Mouse (Mus musculus) cerebellum, postnatal 36 days (tissue): Measurements from ENCODE around the gene Ppp4r1.
A peak's percentile ranks its signal among the peaks of the same experiment; 100 is the strongest.

Experiments
- DNase-seq, 2 experiments: peaks; one replicate each; pipeline ENCODE4 v3.0.0; 2021 to 2022; ENCODE audit warnings: mixed read lengths in 2 of 2

The Ppp4r1 gene

DNA sequence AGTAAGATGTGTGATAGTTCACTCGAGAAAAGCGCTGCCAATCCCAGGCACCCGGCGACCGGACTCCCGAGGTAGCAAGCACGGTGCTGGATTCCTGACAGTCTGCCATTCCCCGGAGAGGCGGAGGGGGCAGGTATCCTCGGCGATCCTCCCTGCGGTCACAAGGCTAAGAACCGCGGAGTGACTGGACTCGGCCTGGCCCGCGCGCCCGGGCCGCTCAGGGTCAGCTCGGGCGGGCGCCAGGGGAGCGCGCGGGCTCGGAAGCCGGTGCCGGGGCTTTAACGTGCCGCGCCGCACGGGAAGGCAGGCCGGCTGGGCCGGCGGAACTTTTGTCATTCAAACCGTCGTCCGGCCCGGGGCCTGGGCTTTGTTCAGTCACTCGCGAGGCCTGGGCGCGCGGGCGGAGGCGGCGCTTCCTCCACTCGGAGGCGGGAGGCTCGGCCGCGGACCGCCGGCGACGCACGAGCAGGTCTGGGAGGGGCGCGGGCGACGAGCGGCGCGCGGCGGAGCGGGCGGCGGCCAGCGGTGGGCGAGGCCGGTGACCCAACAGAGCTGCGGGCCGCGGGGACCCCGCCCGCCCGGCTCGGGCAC lies at the start of gene Ppp4r1:
Gene Ppp4r1, plus strand, starts transcription at position 23 of the 591 bp plus-strand sequence.
- peak; percentile 83 to 85 for DNase-seq

DNA sequence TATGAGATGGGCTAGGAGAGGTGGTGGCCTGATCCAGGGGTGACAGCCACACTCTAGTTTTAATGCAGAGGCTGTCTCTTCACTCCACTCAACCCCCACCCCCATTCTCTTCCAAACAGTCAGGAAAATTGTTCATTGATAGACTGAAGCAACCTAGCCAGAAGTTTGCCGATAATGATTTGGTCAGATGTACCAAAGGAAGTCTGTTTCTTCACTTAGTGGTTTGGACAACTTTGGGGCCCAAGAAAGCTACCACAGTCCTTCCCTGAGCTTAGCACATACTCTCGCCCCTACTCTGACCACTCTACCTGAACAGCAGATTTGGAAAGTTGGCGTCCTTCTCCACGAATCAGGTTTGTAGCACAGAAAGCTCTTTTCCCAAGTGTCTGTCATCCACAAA lies 49.7 kb upstream of the Ppp4r1 start:
- DNase-seq = no peak

DNA sequence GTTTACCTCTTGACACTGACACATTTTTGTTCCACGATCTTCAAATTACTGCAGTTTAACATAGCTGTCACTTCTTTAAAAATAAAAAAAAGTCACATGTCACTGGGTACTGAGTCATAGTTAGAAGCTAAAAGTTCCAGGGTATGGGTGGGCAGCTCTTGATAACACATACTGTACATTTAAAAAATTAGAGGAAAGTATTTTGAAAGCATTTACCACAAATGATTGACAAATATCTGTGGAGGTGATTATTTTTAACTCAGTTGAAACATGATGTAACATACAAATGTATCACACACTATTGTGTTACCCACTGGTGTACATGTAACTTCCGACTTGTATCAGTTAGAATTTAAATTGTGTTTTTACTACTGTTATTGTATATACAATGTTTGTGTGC lies 47.3 kb upstream of the Ppp4r1 start:
- DNase-seq = no peak

DNA sequence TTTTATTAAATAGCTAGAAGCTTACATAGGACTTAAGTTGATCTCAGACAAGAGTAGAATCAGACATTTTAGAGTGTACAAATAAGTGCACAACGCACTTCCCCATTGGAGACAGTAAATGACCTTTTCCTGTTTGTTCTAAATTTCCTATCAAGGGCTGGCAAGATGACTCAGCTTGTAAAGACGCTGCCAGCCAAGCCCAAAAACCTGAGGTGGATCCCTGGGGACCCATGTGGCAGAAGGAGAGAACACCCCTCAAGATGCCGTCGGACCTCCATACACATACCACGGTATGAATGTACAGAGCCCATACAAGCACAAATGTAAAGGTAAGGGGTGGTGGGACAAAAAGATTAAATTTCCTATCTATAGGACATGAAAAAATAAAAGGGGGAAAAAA lies 45.2 kb upstream of the Ppp4r1 start:
- DNase-seq = no peak

DNA sequence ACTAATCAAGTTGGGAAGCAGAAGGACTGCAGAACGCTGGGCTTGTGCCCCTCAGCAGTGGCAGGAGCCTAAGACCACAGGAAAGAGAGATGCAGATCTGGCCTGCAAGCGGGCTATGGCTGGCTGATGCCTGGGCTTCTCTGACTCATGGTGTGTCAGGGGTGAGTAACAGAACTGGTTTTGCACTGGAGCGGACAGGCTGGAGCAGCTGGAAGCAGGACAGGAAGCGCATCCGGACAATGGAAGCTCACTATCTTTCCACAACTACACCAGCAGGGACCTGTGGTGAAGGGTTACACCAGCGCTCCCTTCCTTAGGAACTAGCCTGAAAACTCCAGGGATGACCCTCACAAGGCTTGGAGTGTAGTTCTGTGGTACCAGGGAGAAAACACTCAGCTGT lies 44.8 kb upstream of the Ppp4r1 start:
- DNase-seq = no peak

DNA sequence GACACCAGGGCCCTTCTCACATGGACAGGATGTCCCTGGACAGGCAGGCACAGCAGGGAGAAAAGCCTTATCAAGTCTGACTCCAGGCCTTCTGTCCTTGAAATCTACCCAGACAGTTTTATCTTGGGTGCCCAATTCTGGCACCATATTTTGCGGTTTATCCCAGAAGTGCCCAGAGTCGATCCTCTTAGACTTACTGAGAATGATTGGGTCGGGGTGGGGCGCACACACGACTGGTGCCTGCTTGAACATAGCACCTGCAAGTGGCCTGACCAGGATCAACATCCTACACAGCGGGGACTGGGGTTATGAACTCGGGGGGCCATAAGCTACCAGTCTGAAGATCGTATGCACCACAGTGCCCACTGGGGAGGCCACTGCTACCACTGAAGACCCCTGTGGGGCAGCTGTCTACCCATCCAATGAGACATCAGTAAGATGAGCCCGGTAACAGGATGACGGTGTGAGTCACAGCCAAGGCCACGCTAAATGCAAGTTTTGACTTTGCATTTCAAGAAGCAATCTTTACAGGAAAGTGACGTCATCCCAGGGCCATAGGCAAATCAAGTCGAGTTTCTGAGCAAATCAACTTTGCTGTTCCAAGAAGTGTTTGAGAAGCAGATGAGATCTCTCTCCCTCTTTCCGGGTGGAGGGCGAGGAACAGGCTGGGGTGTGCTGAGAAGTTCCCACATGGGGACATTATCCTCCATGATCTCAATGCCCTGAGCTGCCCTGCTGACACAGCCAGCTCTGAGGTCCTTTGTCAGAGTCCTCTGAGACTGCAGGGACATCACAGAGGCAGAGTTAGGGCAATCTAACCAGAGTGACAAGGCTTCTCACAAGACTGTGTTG lies 42.3 kb upstream of the Ppp4r1 start:
- DNase-seq = no peak

DNA sequence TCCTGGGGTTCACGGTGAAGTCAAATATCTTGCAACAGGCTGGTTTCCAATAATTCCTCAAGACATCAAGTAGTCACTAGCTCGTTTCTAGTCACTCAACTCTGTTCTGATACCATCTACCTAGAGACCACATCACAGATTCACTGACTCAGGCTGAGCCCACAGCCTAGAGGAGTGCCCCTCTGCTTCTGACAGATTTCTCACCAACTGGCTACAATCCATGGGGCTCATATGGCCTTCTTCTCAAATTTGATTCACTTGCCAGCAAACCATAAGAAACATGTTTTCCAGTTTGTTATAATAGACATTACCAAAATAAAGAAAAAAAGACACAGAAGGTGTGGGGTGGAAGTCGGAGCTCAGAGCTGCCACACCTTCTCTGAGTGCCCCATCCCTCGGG lies 40.8 kb upstream of the Ppp4r1 start:
- no peak for DNase-seq

DNA sequence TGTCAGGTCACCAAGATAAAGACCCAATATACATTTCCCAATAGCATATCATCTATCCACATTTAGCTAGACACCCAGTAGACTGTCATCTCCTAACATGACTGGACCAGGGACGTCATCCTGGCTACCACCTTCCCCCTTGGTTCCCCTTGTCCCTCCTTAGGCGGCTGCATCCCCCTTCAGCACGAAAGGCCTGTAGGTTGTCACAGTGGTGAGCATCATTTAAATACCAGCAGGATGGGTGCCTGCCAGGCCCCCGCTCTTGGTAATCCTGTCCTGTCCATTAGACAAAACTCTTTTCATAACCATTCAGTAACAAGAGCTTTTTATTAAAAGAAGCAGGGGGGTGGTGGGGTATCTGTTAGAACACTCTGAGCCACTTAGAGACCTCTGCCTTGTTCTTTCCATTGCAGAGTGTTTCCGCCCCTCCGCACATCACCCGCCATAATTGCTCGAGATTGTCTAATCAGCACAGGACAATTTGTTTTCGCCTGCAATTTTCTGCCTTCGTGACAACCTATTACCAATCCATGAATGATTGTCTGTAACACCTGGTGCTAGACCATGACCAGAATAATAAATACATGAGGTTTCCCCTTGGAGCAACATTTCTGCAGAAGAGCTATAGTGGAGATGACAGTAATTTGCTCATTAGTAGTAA lies 40.0 kb upstream of the Ppp4r1 start:
- DNase-seq = no peak

DNA sequence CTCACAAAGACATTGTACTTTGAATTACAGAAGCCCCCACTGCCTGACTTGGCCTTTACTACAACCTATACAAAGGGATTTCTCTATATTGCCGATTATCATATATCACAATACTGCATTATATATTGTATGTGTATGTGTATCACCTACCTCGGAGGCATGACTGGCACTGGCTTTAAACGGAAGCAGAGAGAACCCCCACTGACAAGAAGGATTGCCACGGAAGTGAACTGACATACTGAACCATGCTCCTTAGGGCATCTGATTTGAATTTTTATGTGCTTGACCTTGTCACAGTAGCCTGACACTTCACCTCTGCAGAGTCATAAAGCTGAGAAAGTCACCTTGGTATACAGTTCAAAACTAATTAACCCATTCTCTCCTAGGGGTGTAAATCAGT lies 39.4 kb upstream of the Ppp4r1 start:
- no peak for DNase-seq

DNA sequence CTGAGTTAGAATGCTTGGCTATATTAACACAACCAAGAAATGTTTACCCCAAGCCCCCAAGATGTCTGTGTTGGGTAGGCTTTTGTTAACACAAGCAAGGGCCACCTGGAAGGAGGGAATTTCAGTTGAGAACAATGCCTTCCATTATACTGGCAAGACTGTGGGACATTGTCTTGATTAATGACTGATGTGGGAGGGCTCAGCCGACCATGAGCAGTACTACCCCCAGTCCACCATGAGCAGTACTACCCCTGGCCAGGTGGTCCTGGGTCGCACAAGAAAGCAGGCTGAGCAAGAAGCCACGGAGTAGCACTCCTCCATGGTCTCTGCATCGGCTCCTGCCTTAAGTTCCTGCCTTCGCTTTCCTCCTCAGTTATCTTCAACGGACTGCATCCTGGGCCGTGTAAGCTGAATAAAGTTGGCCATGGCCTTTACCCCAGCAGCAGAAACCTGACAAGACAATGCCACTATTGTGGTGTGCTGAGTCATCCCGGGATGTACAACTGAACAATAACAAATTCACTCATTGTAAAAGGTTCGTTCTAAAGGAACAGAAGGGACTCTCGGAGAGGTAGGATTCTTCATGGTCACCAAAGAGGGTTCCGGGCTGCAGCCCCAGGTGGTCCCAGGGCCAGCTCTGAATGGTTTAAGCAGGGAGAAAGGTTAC lies 38.6 kb upstream of the Ppp4r1 start:
- no peak for DNase-seq

DNA sequence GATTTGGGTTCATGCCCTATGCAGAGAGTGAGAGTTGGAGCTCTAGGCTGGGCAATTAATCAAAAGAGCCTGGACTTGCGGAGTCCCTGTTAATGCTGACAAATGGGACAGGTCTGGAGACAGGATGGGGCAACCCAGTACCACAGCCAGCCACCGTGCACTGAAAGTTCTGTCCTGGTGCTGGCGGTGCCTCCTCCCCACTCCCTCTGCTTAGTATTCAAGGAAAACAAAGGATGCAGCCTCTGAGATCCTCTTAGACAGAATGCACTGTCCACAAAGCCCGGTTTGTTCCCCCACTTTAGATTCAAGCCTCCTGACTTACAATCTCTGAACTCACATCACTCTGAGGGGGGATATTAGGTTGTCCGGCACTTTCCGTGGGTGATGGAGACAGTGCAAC lies 36.1 kb upstream of the Ppp4r1 start:
- DNase-seq = no peak

DNA sequence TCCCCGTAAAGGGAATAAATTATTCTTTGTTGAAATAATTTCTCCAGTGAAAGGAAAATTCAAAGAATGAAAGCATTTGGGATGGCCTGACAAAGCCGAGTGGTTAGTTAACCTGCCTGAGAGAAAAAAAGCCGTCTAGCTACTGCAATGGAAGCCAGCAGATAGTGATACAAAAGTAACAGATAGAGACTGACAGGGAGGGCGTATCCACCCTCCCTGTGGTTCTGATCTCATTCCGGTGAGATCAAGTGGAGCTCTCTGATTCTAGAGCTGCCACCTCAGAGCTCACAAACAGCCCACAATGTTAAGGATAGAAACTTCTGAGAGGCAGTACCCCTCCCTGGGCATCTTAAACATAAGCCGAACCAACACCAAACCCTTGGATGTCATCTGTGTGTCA lies 33.4 kb upstream of the Ppp4r1 start:
- no peak for DNase-seq

DNA sequence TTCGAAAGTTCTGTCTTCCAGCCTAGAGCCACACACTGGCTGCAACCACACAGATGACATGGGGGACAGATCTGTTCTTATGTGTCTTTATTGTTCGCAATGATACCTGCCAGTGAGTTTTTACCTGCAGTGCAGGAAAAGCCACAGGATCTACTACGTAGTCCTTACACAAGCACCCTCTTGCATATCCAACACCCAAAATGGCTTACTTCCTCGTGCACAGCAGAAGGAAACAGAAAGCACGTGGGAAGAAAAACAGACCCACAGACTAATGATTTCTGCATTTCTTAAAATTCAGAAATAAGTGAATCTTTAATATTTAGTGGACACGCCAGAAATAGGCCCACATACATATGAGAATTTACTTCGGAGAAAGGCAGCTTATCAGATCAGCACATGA lies 32.6 kb upstream of the Ppp4r1 start:
- no peak for DNase-seq

DNA sequence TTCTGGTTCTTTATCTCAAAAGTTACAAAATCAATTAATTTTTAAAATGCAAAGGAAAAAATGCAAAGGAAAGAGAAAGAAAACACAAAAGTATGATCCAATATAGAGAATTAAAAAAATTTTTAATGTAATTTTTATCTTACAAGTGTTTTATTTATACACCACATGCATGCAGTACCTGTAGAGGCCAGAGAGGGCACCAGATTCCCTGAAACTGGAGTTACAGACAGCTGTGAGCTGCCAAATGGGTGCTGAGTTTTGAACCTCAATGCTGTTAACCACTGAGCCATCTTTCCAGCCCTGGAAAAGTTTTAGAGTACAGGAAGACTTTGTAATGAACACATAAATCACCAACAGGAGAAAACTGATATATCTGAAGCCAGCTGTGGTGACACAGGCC lies 32.1 kb upstream of the Ppp4r1 start:
- DNase-seq = no peak

DNA sequence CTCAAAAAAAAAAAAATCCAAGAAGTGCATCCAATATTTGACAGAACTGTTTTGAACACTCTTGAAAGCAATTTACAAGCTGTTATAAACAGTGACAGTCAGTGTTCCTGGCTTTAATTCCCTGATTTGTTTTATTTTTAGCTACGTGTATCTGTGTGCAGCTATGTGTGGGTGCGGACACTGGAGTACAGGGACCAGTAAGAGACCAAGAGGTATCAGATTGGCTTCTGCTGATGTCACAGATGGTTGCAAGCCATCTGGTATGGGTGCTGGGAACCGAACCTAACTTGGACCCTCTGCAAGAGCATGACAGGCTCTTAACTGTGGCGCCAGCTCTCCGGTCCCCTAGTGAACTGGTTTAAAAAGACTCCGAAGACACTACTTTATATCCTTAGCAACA lies 29.2 kb upstream of the Ppp4r1 start:
- DNase-seq = no peak

DNA sequence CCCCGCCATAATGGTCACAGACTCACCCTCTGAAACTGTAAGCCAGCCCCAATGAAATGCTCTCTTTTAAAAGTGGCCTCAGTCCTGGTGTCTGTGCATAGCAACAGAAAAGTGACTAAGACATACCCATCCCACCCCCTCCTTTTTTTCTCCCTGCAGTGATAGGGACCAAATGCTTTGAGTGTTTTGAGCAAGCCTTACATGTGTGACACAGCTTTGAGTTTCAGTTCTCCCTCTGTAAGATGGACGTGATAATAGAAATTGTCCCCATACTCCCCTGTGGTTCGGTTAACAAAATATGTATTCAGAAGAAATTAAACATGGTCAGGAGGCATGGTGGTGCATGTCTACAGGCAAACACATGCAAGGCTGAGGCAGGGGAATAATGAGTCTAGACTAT lies 26.5 kb upstream of the Ppp4r1 start:
- DNase-seq = no peak

DNA sequence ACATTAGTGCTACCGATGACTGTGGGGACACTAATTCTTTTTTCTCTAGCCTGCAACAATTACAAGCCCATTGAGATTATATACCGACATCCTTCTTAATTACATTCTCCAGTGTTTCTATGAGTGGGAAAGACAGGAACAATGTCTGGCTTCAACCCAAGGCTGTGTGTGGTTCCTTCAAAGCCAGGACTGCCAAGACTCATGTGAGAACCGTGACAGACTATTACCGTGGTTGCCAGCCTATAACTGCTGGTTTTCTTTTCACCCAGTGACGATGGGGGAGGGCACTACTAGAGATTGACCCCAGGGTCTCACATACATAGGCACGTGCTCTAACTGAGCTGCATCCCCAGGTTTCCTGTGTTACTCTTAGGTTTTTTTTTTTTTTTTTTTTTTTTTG lies 25.2 kb upstream of the Ppp4r1 start:
- no peak for DNase-seq

DNA sequence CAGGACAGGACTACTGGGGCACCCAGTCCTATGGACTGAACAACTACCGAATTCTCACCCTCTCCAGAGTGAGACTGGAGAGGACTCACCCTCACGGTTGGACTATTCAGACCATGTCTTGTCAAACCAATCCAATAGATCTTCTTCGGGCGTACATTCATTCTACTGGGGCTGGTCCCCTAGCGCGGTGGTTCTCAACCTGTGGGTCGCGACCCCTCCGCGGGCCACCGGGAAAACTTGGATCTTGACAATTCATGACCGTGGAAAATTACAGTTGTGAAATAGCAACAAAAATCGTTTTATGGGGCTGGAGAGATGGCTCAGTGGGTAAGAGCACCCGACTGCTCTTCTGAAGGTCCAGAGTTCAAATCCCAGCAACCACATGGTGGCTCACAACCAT lies 19.2 kb upstream of the Ppp4r1 start:
- DNase-seq = no peak

DNA sequence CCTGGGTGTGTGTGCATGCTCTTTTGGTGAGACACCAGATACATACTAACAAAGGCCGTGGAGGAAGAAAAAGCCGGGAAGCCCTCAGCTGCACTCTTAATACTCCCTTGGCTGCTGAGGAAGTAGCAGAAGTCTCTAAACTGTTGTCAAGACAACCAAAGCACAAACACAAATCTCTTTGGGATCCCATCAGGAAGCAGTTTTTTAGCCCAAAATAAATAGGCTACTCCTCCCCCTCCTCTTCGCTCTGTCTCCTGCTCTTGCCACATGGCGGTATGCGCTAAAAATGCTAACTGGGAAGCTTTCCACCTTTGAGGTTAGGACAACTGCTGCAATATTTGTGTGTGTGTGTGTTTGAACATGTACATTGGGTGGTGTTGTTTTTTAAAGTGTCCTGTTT lies 13.9 kb upstream of the Ppp4r1 start:
- DNase-seq = no peak

DNA sequence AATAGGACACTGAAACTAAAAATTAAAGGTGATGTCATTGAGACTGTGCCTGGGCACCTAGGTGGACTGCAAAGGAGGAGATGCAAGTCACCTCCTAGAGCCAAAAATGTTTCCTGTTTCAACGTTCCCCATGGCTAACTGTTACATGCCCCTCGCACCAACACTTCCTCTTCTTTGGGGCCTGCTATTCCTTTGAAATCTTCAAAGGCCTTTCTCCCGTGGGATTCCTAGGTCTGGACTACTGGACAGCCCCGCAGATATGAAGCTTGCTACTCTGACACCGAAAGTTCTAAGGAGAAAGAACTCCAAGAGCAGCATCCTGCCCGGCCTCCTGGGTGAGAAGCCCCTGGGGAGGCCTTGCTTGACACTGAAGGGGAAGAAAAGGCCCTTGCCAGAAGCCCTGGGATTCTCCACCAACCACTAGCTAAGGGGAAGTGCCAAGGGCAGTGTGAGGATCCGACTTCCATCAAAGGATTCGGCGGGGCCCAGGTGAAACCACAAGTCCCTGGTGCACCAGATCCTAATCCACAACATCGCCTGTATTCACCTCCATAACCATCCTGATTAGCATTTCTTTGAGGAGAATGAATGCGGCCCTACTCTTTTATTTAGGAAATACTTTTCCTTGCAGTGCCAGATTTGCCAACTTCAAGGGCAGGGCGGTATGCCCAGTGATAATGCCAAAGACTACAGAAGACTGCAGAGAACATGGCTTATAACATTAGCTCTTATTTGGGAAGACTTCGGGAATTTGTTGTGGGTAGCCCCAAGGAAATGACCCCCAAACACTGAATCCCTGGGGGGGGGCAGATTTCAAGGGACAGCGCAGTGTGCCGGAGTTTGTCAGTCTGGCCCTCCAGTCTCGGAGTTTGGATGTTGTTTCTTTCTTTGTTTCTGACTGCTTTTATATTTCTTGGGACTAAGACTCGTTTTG lies 11.1 kb upstream of the Ppp4r1 start:
- DNase-seq = no peak

DNA sequence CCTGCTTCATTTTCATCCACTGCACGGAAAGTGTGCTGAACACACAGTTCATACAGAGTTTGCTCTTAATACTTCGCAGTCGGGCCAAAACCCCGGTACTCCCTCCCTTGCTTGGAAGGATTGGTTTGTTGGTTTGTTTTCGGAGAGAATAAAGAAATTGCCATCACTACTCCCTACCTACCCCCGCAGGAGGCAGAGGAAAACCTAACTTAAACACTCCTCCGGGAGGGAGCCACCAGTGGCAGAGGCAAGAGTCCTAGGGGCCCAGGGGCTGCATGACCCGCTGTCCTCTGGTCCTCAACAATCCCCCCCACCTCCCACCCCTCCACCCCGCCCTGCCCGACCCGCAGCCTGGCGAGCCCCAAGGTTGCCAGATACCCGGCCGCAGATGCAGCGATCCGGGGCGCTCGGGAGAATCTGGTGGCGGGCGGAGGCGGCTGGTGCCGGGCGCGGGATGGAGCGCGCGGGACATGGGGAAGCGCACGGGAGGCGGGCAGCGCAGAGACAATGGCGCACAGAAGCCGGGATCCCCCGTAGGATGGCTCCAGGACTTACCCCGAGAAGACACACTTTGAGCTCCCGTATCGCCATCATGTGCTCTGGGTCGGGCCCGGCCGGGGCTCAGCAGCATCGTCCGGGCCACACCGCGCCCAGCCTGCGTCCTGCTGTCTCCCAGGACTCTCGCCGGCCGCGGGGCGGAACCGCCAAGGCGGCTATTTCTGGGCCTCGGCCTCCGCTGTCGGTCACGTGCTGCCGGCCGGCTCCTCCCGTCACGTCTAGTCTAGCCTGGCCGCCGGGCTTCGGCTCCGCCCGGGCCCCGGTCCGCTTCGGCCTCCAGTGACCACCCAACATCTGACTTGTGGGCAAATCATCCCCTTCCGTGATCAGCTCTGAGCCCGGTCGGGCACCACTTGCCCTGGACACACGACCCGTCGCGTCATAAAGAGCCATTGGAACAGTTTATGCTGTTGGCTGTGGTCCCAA lies 10.1 kb upstream of the Ppp4r1 start, which contains the start of gene Rab31:
Gene Rab31, minus strand, starts transcription at position 802 of the 984 bp plus-strand sequence.
- DNase-seq = peak; percentile 79 to 82
